Mouse (Mus musculus): Measurements from ENCODE around the gene Ank3. TPM values are rescaled to one million over a fixed set of nuclear protein-coding genes. Genes with fewer than 3 reads are reported as not detected.

Ank3 gene
- polyA plus RNA-seq, 1 experiment from 2014 or later = 13.4 TPM

DNA sequence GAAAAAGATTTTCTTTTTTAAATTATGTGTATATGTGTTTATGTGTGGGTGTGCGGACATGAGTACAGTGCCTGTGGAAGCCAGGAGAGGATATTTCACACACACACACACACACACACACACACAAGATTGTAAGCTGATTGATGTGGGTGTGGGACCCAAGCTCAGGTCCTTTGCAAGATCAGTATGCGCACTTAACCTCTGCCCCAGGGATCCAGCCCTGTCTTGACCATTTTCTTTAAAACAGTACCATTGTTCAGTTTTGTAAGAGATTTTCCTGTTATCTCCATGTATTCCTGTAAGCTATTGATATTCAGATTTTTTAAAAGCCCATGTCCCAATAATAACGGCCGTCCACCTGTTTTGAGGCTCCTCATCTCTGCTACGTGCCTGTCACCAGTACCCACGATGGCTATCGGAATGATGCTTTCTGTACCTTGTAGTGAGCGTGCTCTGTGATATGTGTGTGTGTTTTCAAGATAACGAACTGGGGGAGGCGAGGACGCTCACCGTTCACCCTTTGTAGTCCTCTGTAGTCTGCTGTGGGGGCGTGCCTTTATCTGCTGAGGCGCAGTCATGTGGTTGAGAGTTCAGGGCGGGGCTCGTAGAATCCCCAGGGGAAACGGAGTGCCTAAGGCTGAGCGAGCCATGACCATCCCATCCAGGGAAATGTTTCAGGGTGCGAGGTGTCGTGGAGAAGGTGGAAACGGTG is 583.0 kb downstream of the Ank3 start:
- 36% methylated on average over 21 of the region's 21 CpGs for WGBS
- no peak overlapping the region for H3K4me3 ChIP-seq (ENCODE audit: low read depth, low read length)
- H3K27ac ChIP-seq (ENCODE audit: low read depth, low read length) = 0 out of 2 replicates have a peak overlapping the region, but pooled peaks have one; percentile 53
- no peaks in the 10 kb centered on the region for H3K36me3 ChIP-seq (ENCODE audit: control insufficient read depth, insufficient read depth, low read length)
- peak overlapping the region; percentile 59 for H3K4me2 ChIP-seq
- DNase-seq (ENCODE audit: low spot score) = peak; percentile 58
- H3K4me1 ChIP-seq (replicated peaks; ENCODE audit: control insufficient read depth, insufficient read depth, low read length) = no peaks in the 10 kb centered on the region; the same call in 1 of the 2 replicates
- H3K27me3 ChIP-seq (replicated peaks; ENCODE audit: control insufficient read depth, insufficient read depth, low read length) = no peaks in the 10 kb centered on the region
- ATAC-seq (replicated peaks; ENCODE audit: low FRiP score) = peak; percentile 99
- H3K9me3 ChIP-seq (ENCODE audit: control insufficient read depth, low read length) = no peaks in the 10 kb centered on the region
- no peak overlapping the region for H3K9ac ChIP-seq (ENCODE audit: low read depth, low read length)

- Histone ChIP-seq H3K4me1 (replicated peaks; ENCODE audit: control insufficient read depth, insufficient read depth, low read length) (no peaks in the 10 kb centered on the region; the same call in 1 of the 2 replicates), H3K27ac (ENCODE audit: low read depth, low read length) (no peak overlapping the region), H3K4me2 (no peak overlapping the region), H3K9ac (ENCODE audit: low read depth, low read length) (no peak overlapping the region), H3K9me3 (ENCODE audit: control insufficient read depth, low read length) (peaks cover 2% of the 10 kb centered on the region; the same call in 1 of the 2 replicates), H3K36me3 (ENCODE audit: control insufficient read depth, insufficient read depth, low read length) (no peaks in the 10 kb centered on the region), H3K4me3 (ENCODE audit: low read depth, low read length) (no peak overlapping the region), H3K27me3 (replicated peaks; ENCODE audit: control insufficient read depth, insufficient read depth, low read length) (no peaks in the 10 kb centered on the region)
- no peak for ATAC-seq (replicated peaks; ENCODE audit: low FRiP score)
- DNase-seq (ENCODE audit: low spot score) = no peak
- 81% methylated on average over 4 of the region's 4 CpGs for WGBS
These were observed 584.1 kb downstream of the Ank3 start for GRCm38 (mm10) chr10:69982701-69983100.

GRCm38 (mm10) chr10:69987496-69987895 is 588.9 kb downstream of the Ank3 start:
- DNase-seq (ENCODE audit: low spot score) = no peak

DNA sequence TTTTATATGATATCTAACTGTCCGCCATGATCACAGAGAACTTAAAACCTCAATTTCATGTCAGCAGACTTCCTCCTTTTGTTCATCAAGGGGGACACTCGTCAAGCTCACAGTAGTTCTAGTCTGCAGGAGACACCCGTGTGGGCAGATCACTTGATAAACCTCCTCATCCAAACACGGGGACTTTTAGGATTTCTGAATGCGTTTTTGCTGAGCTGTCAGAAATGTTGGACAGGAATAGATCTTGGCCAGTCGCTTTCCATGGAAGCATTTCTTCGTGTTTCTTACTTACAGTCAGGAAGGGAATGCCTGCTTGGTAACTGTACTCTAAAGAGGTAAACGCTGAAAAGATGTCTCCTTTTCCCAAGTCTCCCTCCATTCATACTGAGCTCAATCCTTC is 598.5 kb downstream of the Ank3 start:
- no peak for DNase-seq (ENCODE audit: low spot score)
- 61% methylated on average over 8 of the region's 8 CpGs for whole genome bisulfite sequencing

More at GRCm38 (mm10) chr10:69987496-69987895, 588.9 kb downstream of the Ank3 start:
- Histone ChIP-seq H3K4me2 (no peak overlapping the region), H3K36me3 (ENCODE audit: control insufficient read depth, insufficient read depth, low read length) (no peaks in the 10 kb centered on the region; the same call in 1 of the 2 replicates), H3K27ac (ENCODE audit: low read depth, low read length) (no peak overlapping the region), H3K9ac (ENCODE audit: low read depth, low read length) (no peak overlapping the region), H3K4me1 (replicated peaks; ENCODE audit: control insufficient read depth, insufficient read depth, low read length) (no peaks in the 10 kb centered on the region), H3K27me3 (replicated peaks; ENCODE audit: control insufficient read depth, insufficient read depth, low read length) (no peaks in the 10 kb centered on the region), H3K4me3 (ENCODE audit: low read depth, low read length) (no peak overlapping the region), H3K9me3 (ENCODE audit: control insufficient read depth, low read length) (peaks cover 28% of the 10 kb centered on the region)
- WGBS = 93% methylated on average over 11 of the region's 11 CpGs
- ATAC-seq (replicated peaks; ENCODE audit: low FRiP score) = no peak

GRCm38 (mm10) chr10:70004058-70004457 is 605.5 kb downstream of the Ank3 start:
- Histone ChIP-seq H3K4me2 (no peak overlapping the region), H3K9ac (ENCODE audit: low read depth, low read length) (no peak overlapping the region), H3K27me3 (replicated peaks; ENCODE audit: control insufficient read depth, insufficient read depth, low read length) (no peaks in the 10 kb centered on the region), H3K4me3 (ENCODE audit: low read depth, low read length) (no peak overlapping the region), H3K9me3 (ENCODE audit: control insufficient read depth, low read length) (no peaks in the 10 kb centered on the region), H3K36me3 (ENCODE audit: control insufficient read depth, insufficient read depth, low read length) (no peaks in the 10 kb centered on the region), H3K27ac (ENCODE audit: low read depth, low read length) (no peak overlapping the region), H3K4me1 (replicated peaks; ENCODE audit: control insufficient read depth, insufficient read depth, low read length) (no peaks in the 10 kb centered on the region)
- WGBS = 81% methylated on average over 5 of the region's 5 CpGs
- no peak for DNase-seq (ENCODE audit: low spot score)
- ATAC-seq (replicated peaks; ENCODE audit: low FRiP score) = no peak

More for the DNA sequence above, 598.5 kb downstream of the Ank3 start:
- H3K4me2 ChIP-seq = no peak overlapping the region
- H3K9me3 ChIP-seq (ENCODE audit: control insufficient read depth, low read length) = peaks cover 11% of the 10 kb centered on the region
- no peaks in the 10 kb centered on the region for H3K4me1 ChIP-seq (replicated peaks; ENCODE audit: control insufficient read depth, insufficient read depth, low read length)
- no peak overlapping the region for H3K9ac ChIP-seq (ENCODE audit: low read depth, low read length)
- H3K4me3 ChIP-seq (ENCODE audit: low read depth, low read length) = no peak overlapping the region
- ATAC-seq (replicated peaks; ENCODE audit: low FRiP score) = no peak
- no peak overlapping the region for H3K27ac ChIP-seq (ENCODE audit: low read depth, low read length)
- H3K27me3 ChIP-seq (replicated peaks; ENCODE audit: control insufficient read depth, insufficient read depth, low read length) = no peaks in the 10 kb centered on the region
- no peaks in the 10 kb centered on the region; the same call in 1 of the 2 replicates for H3K36me3 ChIP-seq (ENCODE audit: control insufficient read depth, insufficient read depth, low read length)

- H3K9me3 ChIP-seq (ENCODE audit: control insufficient read depth, low read length) = no peaks in the 10 kb centered on the region
- no peak overlapping the region for H3K4me3 ChIP-seq (ENCODE audit: low read depth, low read length)
- H3K9ac ChIP-seq (ENCODE audit: low read depth, low read length) = no peak overlapping the region
- H3K4me1 ChIP-seq (replicated peaks; ENCODE audit: control insufficient read depth, insufficient read depth, low read length) = no peaks in the 10 kb centered on the region
- WGBS = 94% methylated on average over 15 of the region's 15 CpGs
- H3K36me3 ChIP-seq (ENCODE audit: control insufficient read depth, insufficient read depth, low read length) = no peaks in the 10 kb centered on the region
- H3K27ac ChIP-seq (ENCODE audit: low read depth, low read length) = no peak overlapping the region
- no peaks in the 10 kb centered on the region for H3K27me3 ChIP-seq (replicated peaks; ENCODE audit: control insufficient read depth, insufficient read depth, low read length)
- no peak overlapping the region for H3K4me2 ChIP-seq
- DNase-seq (ENCODE audit: low spot score) (no peak), ATAC-seq (replicated peaks; ENCODE audit: low FRiP score) (no peak)
These were observed 606.3 kb downstream of the Ank3 start for GRCm38 (mm10) chr10:70004831-70005230.

DNA sequence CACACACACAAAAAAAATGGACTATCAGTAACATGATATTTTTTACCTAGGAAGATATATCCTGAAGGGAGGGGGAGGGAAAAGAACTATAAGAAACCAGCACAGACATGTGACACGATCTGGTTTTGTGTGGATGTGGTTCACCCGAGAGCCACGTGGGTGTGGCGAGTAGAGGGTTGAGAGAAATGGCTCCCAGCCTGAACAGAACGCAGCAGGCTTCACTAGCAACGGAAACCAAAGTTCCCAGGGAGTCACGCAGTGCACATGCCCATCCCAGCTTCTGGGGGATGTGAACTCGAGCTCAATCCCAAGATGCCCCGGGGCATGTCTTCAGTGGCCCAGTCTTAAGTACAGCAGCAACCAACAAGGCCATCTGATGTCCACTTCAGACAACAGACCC is 607.8 kb downstream of the Ank3 start:
- no peaks in the 10 kb centered on the region for H3K36me3 ChIP-seq (ENCODE audit: control insufficient read depth, insufficient read depth, low read length)

DNA sequence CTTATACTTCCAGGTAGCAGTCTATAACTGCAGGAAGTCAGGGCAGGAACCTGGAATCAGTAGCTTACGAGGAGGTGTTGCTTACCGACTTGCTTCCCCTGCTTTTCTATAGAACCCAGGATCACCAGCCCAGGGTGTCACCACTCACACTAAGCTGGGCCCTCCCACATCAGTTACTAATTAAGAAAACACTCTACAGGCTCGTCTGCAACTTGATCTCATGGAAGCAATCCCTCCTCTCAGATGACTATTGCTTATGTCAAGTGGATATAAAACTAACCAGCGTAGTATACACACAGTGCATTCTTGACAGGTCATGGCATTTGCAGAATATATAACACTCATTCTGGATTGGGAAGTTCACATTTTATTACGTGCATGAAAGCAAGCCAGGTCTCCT is 613.2 kb downstream of the Ank3 start:
- H3K36me3 ChIP-seq (ENCODE audit: control insufficient read depth, insufficient read depth, low read length) = no peaks in the 10 kb centered on the region
- 69% methylated on average over 5 of the region's 5 CpGs for WGBS
- H3K4me3 ChIP-seq (ENCODE audit: low read depth, low read length) = no peak overlapping the region
- H3K9me3 ChIP-seq (ENCODE audit: control insufficient read depth, low read length) = no peaks in the 10 kb centered on the region
- H3K9ac ChIP-seq (ENCODE audit: low read depth, low read length) = no peak overlapping the region
- H3K27ac ChIP-seq (ENCODE audit: low read depth, low read length) = no peak overlapping the region
- DNase-seq (ENCODE audit: low spot score) (no peak), ATAC-seq (replicated peaks; ENCODE audit: low FRiP score) (no peak)
- H3K4me1 ChIP-seq (replicated peaks; ENCODE audit: control insufficient read depth, insufficient read depth, low read length) = no peaks in the 10 kb centered on the region
- H3K27me3 ChIP-seq (replicated peaks; ENCODE audit: control insufficient read depth, insufficient read depth, low read length) = no peaks in the 10 kb centered on the region
- no peak overlapping the region for H3K4me2 ChIP-seq

More for the DNA sequence above, 607.8 kb downstream of the Ank3 start:
- ATAC-seq (replicated peaks; ENCODE audit: low FRiP score) (no peak), DNase-seq (ENCODE audit: low spot score) (no peak)
- H3K4me1 ChIP-seq (replicated peaks; ENCODE audit: control insufficient read depth, insufficient read depth, low read length) = no peaks in the 10 kb centered on the region
- H3K9me3 ChIP-seq (ENCODE audit: control insufficient read depth, low read length) = no peaks in the 10 kb centered on the region
- H3K27me3 ChIP-seq (replicated peaks; ENCODE audit: control insufficient read depth, insufficient read depth, low read length) = no peaks in the 10 kb centered on the region
- no peak overlapping the region for H3K4me2 ChIP-seq
- no peak overlapping the region for H3K27ac ChIP-seq (ENCODE audit: low read depth, low read length)
- 82% methylated on average over 9 of the region's 9 CpGs for WGBS
- no peak overlapping the region for H3K4me3 ChIP-seq (ENCODE audit: low read depth, low read length)
- no peak overlapping the region for H3K9ac ChIP-seq (ENCODE audit: low read depth, low read length)

DNA sequence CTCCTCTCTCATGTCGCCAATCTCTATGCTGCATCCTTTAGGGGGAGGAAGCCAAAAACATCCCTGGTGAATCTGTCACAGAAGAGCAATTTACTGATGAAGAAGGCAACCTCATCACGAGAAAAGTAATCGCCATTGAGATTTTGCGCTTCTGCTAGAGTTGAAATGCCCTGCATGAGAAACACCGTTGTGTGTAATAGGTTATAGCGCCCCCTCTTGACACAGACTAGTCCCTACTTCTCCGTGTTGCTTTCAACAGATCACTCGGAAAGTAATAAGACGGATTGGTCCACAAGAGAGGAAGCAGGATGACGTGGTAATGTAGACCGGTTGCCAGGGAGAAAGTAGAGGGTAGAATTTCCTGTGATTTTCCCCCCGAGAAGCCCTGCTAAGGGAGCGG is 615.4 kb downstream of the Ank3 start:
- H3K4me2 ChIP-seq = no peak overlapping the region
- H3K4me3 ChIP-seq (ENCODE audit: low read depth, low read length) = no peak overlapping the region
- no peaks in the 10 kb centered on the region for H3K4me1 ChIP-seq (replicated peaks; ENCODE audit: control insufficient read depth, insufficient read depth, low read length)
- no peaks in the 10 kb centered on the region for H3K27me3 ChIP-seq (replicated peaks; ENCODE audit: control insufficient read depth, insufficient read depth, low read length)
- no peak overlapping the region for H3K9ac ChIP-seq (ENCODE audit: low read depth, low read length)
- no peaks in the 10 kb centered on the region for H3K9me3 ChIP-seq (ENCODE audit: control insufficient read depth, low read length)
- H3K27ac ChIP-seq (ENCODE audit: low read depth, low read length) = no peak overlapping the region
- no peak for ATAC-seq (replicated peaks; ENCODE audit: low FRiP score)
- no peak for DNase-seq (ENCODE audit: low spot score)
- WGBS = 86% methylated on average over 13 of the region's 13 CpGs
- H3K36me3 ChIP-seq (ENCODE audit: control insufficient read depth, insufficient read depth, low read length) = no peaks in the 10 kb centered on the region

Data from liver, embryonic 11.5 days (tissue).